Mouse (Mus musculus): ENCODE measurements around the gene Arpc2. TPM values are rescaled to one million over a fixed set of nuclear protein-coding genes. Genes with fewer than 3 reads are reported as not detected.
"Not testable (repeated sequence)": the region's sequence is repeated elsewhere in the genome, so short reads cannot be mapped to it uniquely, and the experiment has no call there.

Gene Arpc2
- polyA plus RNA-seq, 1 experiment: 284 TPM

- peak overlapping the region; percentile 80 for H3K4me3 ChIP-seq (ENCODE audit: low read depth, low read length)
- no peak overlapping the region for H3K27ac ChIP-seq (ENCODE audit: insufficient read depth, low read length)
- no peak for TF ChIP-seq EP300 (IDR thresholded peaks at IDR 0.05; ENCODE audit: insufficient read depth, low read depth, low read length)
- no peak for TF ChIP-seq POLR2A (IDR thresholded peaks at IDR 0.05; ENCODE audit: insufficient read depth, low read length)
- peaks cover 9% of the 10 kb centered on the region for H3K36me3 ChIP-seq (ENCODE audit: control insufficient read depth, insufficient read depth, low read length, poor library complexity, severe bottlenecking)
- H3K27me3 ChIP-seq (ENCODE audit: control insufficient read depth, insufficient read depth, low read length, poor library complexity, severe bottlenecking): no peaks in the 10 kb centered on the region
- H3K9me3 ChIP-seq (replicated peaks; ENCODE audit: control insufficient read depth, insufficient read depth, low read length, poor library complexity, severe bottlenecking): no peaks in the 10 kb centered on the region
- H3K9ac ChIP-seq (ENCODE audit: low read depth, poor library complexity, severe bottlenecking): peak overlapping the region; percentile 71
- H3K4me1 ChIP-seq (ENCODE audit: control insufficient read depth, insufficient read depth, low read length): no peaks in the 10 kb centered on the region
Measured at GRCm38 (mm10) chr1:74285212-74286010, 49.5 kb downstream of the Arpc2 start.

- H3K36me3 ChIP-seq (ENCODE audit: control insufficient read depth, insufficient read depth, low read length, poor library complexity, severe bottlenecking): peaks cover 14% of the 10 kb centered on the region
- not testable (repeated sequence) for H3K4me1 ChIP-seq (ENCODE audit: control insufficient read depth, insufficient read depth, low read length); H3K9me3 ChIP-seq (replicated peaks; ENCODE audit: control insufficient read depth, insufficient read depth, low read length, poor library complexity, severe bottlenecking); H3K27ac ChIP-seq (ENCODE audit: insufficient read depth, low read length); H3K27me3 ChIP-seq (ENCODE audit: control insufficient read depth, insufficient read depth, low read length, poor library complexity, severe bottlenecking); H3K9ac ChIP-seq (ENCODE audit: low read depth, poor library complexity, severe bottlenecking); H3K4me3 ChIP-seq (ENCODE audit: low read depth, low read length)
- TF ChIP-seq CTCF (IDR thresholded peaks at IDR 0.05; ENCODE audit: low read depth, low read length): peak; percentile 1
Measured at GRCm38 (mm10) chr1:74286869-74287607, 51.2 kb downstream of the Arpc2 start.

- Histone ChIP-seq H3K36me3 (ENCODE audit: control insufficient read depth, insufficient read depth, low read length, poor library complexity, severe bottlenecking) (peaks cover 14% of the 10 kb centered on the region), H3K27ac (ENCODE audit: insufficient read depth, low read length) (no peak overlapping the region), H3K9ac (ENCODE audit: low read depth, poor library complexity, severe bottlenecking) (no peak overlapping the region), H3K9me3 (replicated peaks; ENCODE audit: control insufficient read depth, insufficient read depth, low read length, poor library complexity, severe bottlenecking) (no peaks in the 10 kb centered on the region), H3K27me3 (ENCODE audit: control insufficient read depth, insufficient read depth, low read length, poor library complexity, severe bottlenecking) (no peaks in the 10 kb centered on the region), H3K4me1 (ENCODE audit: control insufficient read depth, insufficient read depth, low read length) (no peaks in the 10 kb centered on the region), H3K4me3 (ENCODE audit: low read depth, low read length) (no peak overlapping the region)
- TF ChIP-seq EP300 (IDR thresholded peaks at IDR 0.05; ENCODE audit: insufficient read depth, low read depth, low read length) (no peak), CTCF (IDR thresholded peaks at IDR 0.05; ENCODE audit: low read depth, low read length) (no peak), POLR2A (IDR thresholded peaks at IDR 0.05; ENCODE audit: insufficient read depth, low read length) (no peak)
Measured at GRCm38 (mm10) chr1:74288327-74288726, 52.4 kb downstream of the Arpc2 start.

GRCm38 (mm10) chr1:74289248-74289647 is 53.4 kb downstream of the Arpc2 start:
- Histone ChIP-seq H3K9me3 (replicated peaks; ENCODE audit: control insufficient read depth, insufficient read depth, low read length, poor library complexity, severe bottlenecking) (no peaks in the 10 kb centered on the region), H3K27me3 (ENCODE audit: control insufficient read depth, insufficient read depth, low read length, poor library complexity, severe bottlenecking) (no peaks in the 10 kb centered on the region), H3K27ac (ENCODE audit: insufficient read depth, low read length) (no peak overlapping the region), H3K9ac (ENCODE audit: low read depth, poor library complexity, severe bottlenecking) (no peak overlapping the region), H3K4me3 (ENCODE audit: low read depth, low read length) (no peak overlapping the region), H3K4me1 (ENCODE audit: control insufficient read depth, insufficient read depth, low read length) (no peaks in the 10 kb centered on the region), H3K36me3 (ENCODE audit: control insufficient read depth, insufficient read depth, low read length, poor library complexity, severe bottlenecking) (peaks cover 17% of the 10 kb centered on the region)
- no peak for TF ChIP-seq CTCF (IDR thresholded peaks at IDR 0.05; ENCODE audit: low read depth, low read length)
- TF ChIP-seq EP300 (IDR thresholded peaks at IDR 0.05; ENCODE audit: insufficient read depth, low read depth, low read length): no peak

GRCm38 (mm10) chr1:74289740-74290139 is 53.9 kb downstream of the Arpc2 start:
- H3K9ac ChIP-seq (ENCODE audit: low read depth, poor library complexity, severe bottlenecking): no peak overlapping the region
- H3K4me3 ChIP-seq (ENCODE audit: low read depth, low read length): no peak overlapping the region
- H3K27me3 ChIP-seq (ENCODE audit: control insufficient read depth, insufficient read depth, low read length, poor library complexity, severe bottlenecking): no peaks in the 10 kb centered on the region
- H3K9me3 ChIP-seq (replicated peaks; ENCODE audit: control insufficient read depth, insufficient read depth, low read length, poor library complexity, severe bottlenecking): no peaks in the 10 kb centered on the region
- TF ChIP-seq CTCF (IDR thresholded peaks at IDR 0.05; ENCODE audit: low read depth, low read length): no peak
- TF ChIP-seq EP300 (IDR thresholded peaks at IDR 0.05; ENCODE audit: insufficient read depth, low read depth, low read length): no peak
- TF ChIP-seq POLR2A (IDR thresholded peaks at IDR 0.05; ENCODE audit: insufficient read depth, low read length): no peak
- no peaks in the 10 kb centered on the region for H3K4me1 ChIP-seq (ENCODE audit: control insufficient read depth, insufficient read depth, low read length)
- peaks cover 17% of the 10 kb centered on the region for H3K36me3 ChIP-seq (ENCODE audit: control insufficient read depth, insufficient read depth, low read length, poor library complexity, severe bottlenecking)
- H3K27ac ChIP-seq (ENCODE audit: insufficient read depth, low read length): no peak overlapping the region

GRCm38 (mm10) chr1:74290141-74290540 is 54.3 kb downstream of the Arpc2 start:
- TF ChIP-seq CTCF (IDR thresholded peaks at IDR 0.05; ENCODE audit: low read depth, low read length) (no peak), EP300 (IDR thresholded peaks at IDR 0.05; ENCODE audit: insufficient read depth, low read depth, low read length) (no peak), POLR2A (IDR thresholded peaks at IDR 0.05; ENCODE audit: insufficient read depth, low read length) (no peak)
- no peaks in the 10 kb centered on the region for H3K4me1 ChIP-seq (ENCODE audit: control insufficient read depth, insufficient read depth, low read length)
- H3K4me3 ChIP-seq (ENCODE audit: low read depth, low read length): no peak overlapping the region
- H3K36me3 ChIP-seq (ENCODE audit: control insufficient read depth, insufficient read depth, low read length, poor library complexity, severe bottlenecking): peaks cover 17% of the 10 kb centered on the region
- H3K9me3 ChIP-seq (replicated peaks; ENCODE audit: control insufficient read depth, insufficient read depth, low read length, poor library complexity, severe bottlenecking): no peaks in the 10 kb centered on the region
- H3K9ac ChIP-seq (ENCODE audit: low read depth, poor library complexity, severe bottlenecking): no peak overlapping the region
- H3K27me3 ChIP-seq (ENCODE audit: control insufficient read depth, insufficient read depth, low read length, poor library complexity, severe bottlenecking): no peaks in the 10 kb centered on the region
- no peak overlapping the region for H3K27ac ChIP-seq (ENCODE audit: insufficient read depth, low read length)

All from ES-Bruce4 (cell line).